Mouse (Mus musculus) embryonic facial prominence, embryonic 13.5 days (tissue): ENCODE measurements around the gene AI481877. TPM values are rescaled to one million over a fixed set of nuclear protein-coding genes. Genes with fewer than 3 reads are reported as not detected.

ENCODE experiments used
- ATAC-seq: fragments of 200-750 bp; cut with Nextera tagmentation; 2 replicates; pipeline ENCODE4 v1.8.0; 2017; ENCODE audit warnings: low read depth; ENCODE audit not compliant: insufficient number of reproducible peaks, insufficient read depth, low FRiP score, low TSS enrichment
- H3K27ac ChIP-seq: fragments of 300-500 bp; sonication (generic); 2 replicates; pipeline ENCODE4 v1.5.1; 2015; ENCODE audit warnings: moderate library complexity, mild to moderate bottlenecking, inconsistent platforms
- H3K27me3 ChIP-seq: fragments of 300-500 bp; sonication (generic); 2 replicates; pipeline ENCODE4 v1.6.1; 2015; ENCODE audit warnings: mild to moderate bottlenecking, inconsistent platforms
- H3K36me3 ChIP-seq: fragments of 300-500 bp; sonication (generic); 2 replicates; pipeline ENCODE4 v1.6.1; 2015; ENCODE audit warnings: mild to moderate bottlenecking, inconsistent platforms
- H3K4me1 ChIP-seq: fragments of 300-500 bp; sonication (generic); 2 replicates; pipeline ENCODE4 v1.6.1; 2015; ENCODE audit warnings: inconsistent platforms
- H3K4me2 ChIP-seq: fragments of 300-500 bp; sonication (generic); 2 replicates; pipeline ENCODE4 v1.6.1; 2015; ENCODE audit warnings: moderate library complexity, mild to moderate bottlenecking, inconsistent platforms
- H3K4me3 ChIP-seq: fragments of 300-500 bp; sonication (generic); 2 replicates; pipeline ENCODE4 v1.5.1; 2015; ENCODE audit warnings: mild to moderate bottlenecking, inconsistent platforms
- H3K9ac ChIP-seq: fragments of 300-500 bp; sonication (generic); 2 replicates; pipeline ENCODE4 v1.6.1; 2015; ENCODE audit warnings: mild to moderate bottlenecking, inconsistent platforms
- H3K9me3 ChIP-seq: fragments of 300-500 bp; sonication (generic); 2 replicates; pipeline ENCODE4 v1.6.1; 2016; ENCODE audit warnings: inconsistent platforms
- WGBS: fragments of 180-500 bp; shearing (Covaris S2); methylation state at CpG from one replicate; pipeline ENCODE4 v1.1.7; 2015; ENCODE audit warnings: mixed read lengths; 5-methylcytosine and 5-hydroxymethylcytosine counted together
- polyA plus RNA-seq: library from polyadenylated mRNA; unstranded; fragments of >200 nt; fragmentation: Nextera tagmentation; extraction: Ambion mirVana; gene quantifications from 2 replicates; pipeline ENCODE4 v1.2.1, GENCODE M21; 2015

AI481877 gene
- polyA plus RNA-seq, 1 experiment from 2014 or later: not detected

- no peaks in the 10 kb centered on the region for H3K36me3 ChIP-seq
- H3K4me1 ChIP-seq: no peaks in the 10 kb centered on the region
- H3K9me3 ChIP-seq: no peaks in the 10 kb centered on the region
- WGBS: 89% methylated on average over 2 of the region's 2 CpGs
- H3K9ac ChIP-seq: no peak overlapping the region
- H3K27ac ChIP-seq: no peak overlapping the region
- H3K4me3 ChIP-seq: no peak overlapping the region
- ATAC-seq: no peak
- no peaks in the 10 kb centered on the region for H3K27me3 ChIP-seq
- H3K4me2 ChIP-seq: no peak overlapping the region
These were observed 28.6 kb upstream of the AI481877 start for GRCm38 (mm10) chr4:59167251-59167847.

- no peak for ATAC-seq
- H3K4me3 ChIP-seq: no peak overlapping the region
- no peaks in the 10 kb centered on the region for H3K4me1 ChIP-seq
- H3K9me3 ChIP-seq: no peaks in the 10 kb centered on the region
- no peak overlapping the region for H3K4me2 ChIP-seq
- 80% methylated on average over 2 of the region's 2 CpGs for WGBS
- no peaks in the 10 kb centered on the region for H3K36me3 ChIP-seq
- H3K27ac ChIP-seq: no peak overlapping the region
- no peak overlapping the region for H3K9ac ChIP-seq
- H3K27me3 ChIP-seq: no peaks in the 10 kb centered on the region
These were observed 25.3 kb upstream of the AI481877 start for GRCm38 (mm10) chr4:59164034-59164433.

- Histone ChIP-seq H3K27me3 (no peaks in the 10 kb centered on the region), H3K27ac (no peak overlapping the region), H3K4me2 (no peak overlapping the region), H3K4me3 (no peak overlapping the region), H3K36me3 (no peaks in the 10 kb centered on the region), H3K9me3 (no peaks in the 10 kb centered on the region), H3K9ac (no peak overlapping the region), H3K4me1 (no peaks in the 10 kb centered on the region)
- WGBS: 49% methylated on average over 8 of the region's 8 CpGs
- no peak for ATAC-seq
These were observed 22.3 kb upstream of the AI481877 start for GRCm38 (mm10) chr4:59160959-59161670.

- no peaks in the 10 kb centered on the region for H3K4me1 ChIP-seq
- no peak overlapping the region for H3K9ac ChIP-seq
- 89% methylated on average over 5 of the region's 5 CpGs for WGBS
- H3K27me3 ChIP-seq: no peaks in the 10 kb centered on the region
- no peak overlapping the region for H3K27ac ChIP-seq
- H3K4me3 ChIP-seq: no peak overlapping the region
- ATAC-seq: no peak
- H3K4me2 ChIP-seq: no peak overlapping the region
- H3K9me3 ChIP-seq: no peaks in the 10 kb centered on the region
- H3K36me3 ChIP-seq: no peaks in the 10 kb centered on the region
These were observed 21.5 kb upstream of the AI481877 start for GRCm38 (mm10) chr4:59160289-59160688.

DNA sequence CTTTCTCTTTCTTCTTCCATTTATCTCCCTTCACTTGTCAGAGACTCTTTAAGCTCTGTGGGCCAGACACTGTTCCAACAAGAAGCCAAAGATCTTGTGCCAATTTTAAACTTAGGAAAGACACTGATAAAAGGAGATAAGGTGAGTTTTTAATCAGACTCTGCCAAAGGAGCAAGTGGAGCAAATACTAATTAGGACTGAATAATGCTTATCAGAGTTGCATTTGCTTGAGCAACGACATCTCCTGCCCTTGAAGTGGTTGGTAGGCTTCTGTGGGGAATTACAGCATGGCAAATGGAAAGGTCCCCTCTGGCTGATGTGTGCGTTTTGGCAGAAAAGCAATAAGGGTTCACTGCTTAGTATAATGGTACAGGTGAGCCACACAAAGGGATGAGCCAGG is 18.9 kb upstream of the AI481877 start:
- 0 out of 2 replicates have a peak, but pooled peaks cover 3% of the 10 kb centered on the region for H3K4me1 ChIP-seq
- no peak for ATAC-seq
- H3K27ac ChIP-seq: no peak overlapping the region
- H3K9me3 ChIP-seq: no peaks in the 10 kb centered on the region
- no peaks in the 10 kb centered on the region for H3K36me3 ChIP-seq
- H3K4me2 ChIP-seq: no peak overlapping the region
- H3K4me3 ChIP-seq: no peak overlapping the region
- WGBS: 54% methylated on average over 2 of the region's 2 CpGs
- no peaks in the 10 kb centered on the region for H3K27me3 ChIP-seq
- H3K9ac ChIP-seq: no peak overlapping the region

DNA sequence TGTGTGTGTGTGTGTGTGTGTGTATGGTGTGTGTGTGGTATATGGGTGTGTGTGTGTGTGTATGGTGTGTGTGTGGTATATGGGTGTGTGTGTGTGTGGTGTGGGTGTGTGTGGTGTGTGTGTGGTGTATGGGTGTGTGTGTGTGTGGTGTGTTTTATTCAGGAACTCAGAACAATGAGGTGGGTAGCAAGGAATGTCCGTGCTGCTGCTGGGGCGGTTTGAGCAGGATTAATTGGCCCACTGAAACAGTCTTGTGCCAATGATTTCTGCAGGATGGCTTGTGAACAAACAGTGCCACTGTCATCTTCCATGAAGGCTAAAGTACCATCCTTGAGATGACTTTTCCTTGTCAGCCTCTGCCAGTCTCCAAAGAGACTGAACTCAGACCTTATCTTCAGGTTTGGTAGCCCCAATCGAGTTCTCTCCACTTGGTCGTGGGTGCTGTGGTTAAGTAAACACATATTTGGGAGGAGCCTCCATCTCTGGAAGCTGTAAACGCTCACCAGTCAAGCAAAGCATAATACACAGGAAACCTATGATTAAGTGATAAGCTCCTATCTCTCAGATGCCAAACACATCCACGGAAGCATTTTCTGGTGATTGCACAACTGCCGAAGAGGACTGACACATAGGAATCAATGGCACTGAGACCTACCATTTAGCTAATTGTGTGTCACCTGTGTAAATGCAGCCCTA is 18.3 kb upstream of the AI481877 start:
- Histone ChIP-seq H3K9ac (no peak overlapping the region), H3K27ac (no peak overlapping the region), H3K27me3 (no peaks in the 10 kb centered on the region), H3K4me2 (no peak overlapping the region), H3K9me3 (no peaks in the 10 kb centered on the region), H3K36me3 (no peaks in the 10 kb centered on the region), H3K4me1 (0 out of 2 replicates have a peak, but pooled peaks cover 3% of the 10 kb centered on the region), H3K4me3 (no peak overlapping the region)
- no peak for ATAC-seq
- WGBS: 61% methylated on average over 7 of the region's 7 CpGs

GRCm38 (mm10) chr4:59151953-59152352 is 13.2 kb upstream of the AI481877 start:
- no peaks in the 10 kb centered on the region for H3K36me3 ChIP-seq
- H3K27ac ChIP-seq: no peak overlapping the region
- no peaks in the 10 kb centered on the region for H3K27me3 ChIP-seq
- ATAC-seq: no peak
- 75% methylated on average over 1 of the region's 1 CpGs for WGBS
- H3K9me3 ChIP-seq: no peaks in the 10 kb centered on the region
- 0 out of 2 replicates have a peak, but pooled peaks cover 3% of the 10 kb centered on the region for H3K4me1 ChIP-seq
- no peak overlapping the region for H3K4me2 ChIP-seq
- no peak overlapping the region for H3K4me3 ChIP-seq
- no peak overlapping the region for H3K9ac ChIP-seq

- no peaks in the 10 kb centered on the region for H3K36me3 ChIP-seq
- H3K4me3 ChIP-seq: no peak overlapping the region
- 53% methylated on average over 5 of the region's 5 CpGs for WGBS
- no peak overlapping the region for H3K27ac ChIP-seq
- H3K27me3 ChIP-seq: no peaks in the 10 kb centered on the region
- no peaks in the 10 kb centered on the region for H3K9me3 ChIP-seq
- no peak overlapping the region for H3K9ac ChIP-seq
- no peak for ATAC-seq
- 0 out of 2 replicates have a peak, but pooled peaks cover 3% of the 10 kb centered on the region for H3K4me1 ChIP-seq
- H3K4me2 ChIP-seq: no peak overlapping the region
These were observed 12.1 kb upstream of the AI481877 start for GRCm38 (mm10) chr4:59150907-59151306.

GRCm38 (mm10) chr4:59149043-59149442 is 10.3 kb upstream of the AI481877 start:
- Histone ChIP-seq H3K27me3 (no peaks in the 10 kb centered on the region), H3K9ac (no peak overlapping the region), H3K9me3 (no peaks in the 10 kb centered on the region), H3K4me2 (no peak overlapping the region), H3K4me1 (no peaks in the 10 kb centered on the region), H3K27ac (no peak overlapping the region), H3K4me3 (no peak overlapping the region), H3K36me3 (no peaks in the 10 kb centered on the region)
- ATAC-seq: no peak
- WGBS: 78% methylated on average over 5 of the region's 5 CpGs

DNA sequence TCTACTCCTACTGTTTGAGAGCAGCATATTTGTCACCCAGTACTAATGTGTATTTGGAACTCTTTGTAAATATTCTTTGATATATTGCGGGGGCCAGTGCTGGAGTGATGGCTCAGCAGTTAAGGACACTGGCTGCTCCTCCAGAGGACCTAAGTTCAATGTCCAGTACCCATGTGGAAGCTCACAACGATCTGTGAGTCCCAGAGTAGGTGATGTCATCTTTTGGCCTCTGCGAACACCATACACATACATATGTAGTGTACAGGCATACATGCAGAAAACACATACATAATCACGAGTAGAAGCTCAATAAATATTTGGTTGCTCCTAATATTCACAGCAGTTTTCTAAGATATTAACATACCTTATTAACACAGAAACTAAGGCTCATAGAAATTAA is 9.8 kb downstream of the AI481877 start:
- no peaks in the 10 kb centered on the region for H3K36me3 ChIP-seq
- H3K9me3 ChIP-seq: no peaks in the 10 kb centered on the region
- no peak overlapping the region for H3K27ac ChIP-seq
- H3K27me3 ChIP-seq: no peaks in the 10 kb centered on the region
- H3K9ac ChIP-seq: no peak overlapping the region
- no peak overlapping the region for H3K4me2 ChIP-seq
- no peak overlapping the region for H3K4me3 ChIP-seq
- ATAC-seq: no peak
- no peaks in the 10 kb centered on the region for H3K4me1 ChIP-seq
- 87% methylated on average over 4 of the region's 4 CpGs for WGBS

DNA sequence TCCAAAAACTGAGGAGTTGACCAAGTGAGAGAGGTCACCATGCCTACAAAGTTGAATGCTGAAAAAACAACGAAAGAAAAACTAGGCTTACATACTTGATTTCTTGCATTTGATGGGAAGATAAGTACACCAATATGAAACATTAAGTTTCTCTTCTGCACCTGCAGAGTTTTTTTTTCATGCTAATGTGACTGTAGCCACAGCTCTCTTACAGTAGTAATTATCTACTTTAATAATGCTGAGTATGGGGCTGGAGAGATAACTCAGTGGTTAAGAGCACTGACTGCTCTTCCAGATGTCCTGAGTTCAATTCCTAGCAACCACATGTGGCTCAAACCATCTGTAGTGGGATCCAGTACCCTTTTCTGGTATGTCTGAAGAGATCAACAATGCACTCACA is 13.7 kb downstream of the AI481877 start:
- ATAC-seq: no peak
- Histone ChIP-seq H3K9me3 (no peaks in the 10 kb centered on the region), H3K27ac (no peak overlapping the region), H3K4me2 (no peak overlapping the region), H3K36me3 (no peaks in the 10 kb centered on the region), H3K4me3 (no peak overlapping the region), H3K27me3 (no peaks in the 10 kb centered on the region), H3K4me1 (no peaks in the 10 kb centered on the region), H3K9ac (no peak overlapping the region)
- WGBS: 88% methylated on average over 1 of the region's 1 CpGs

GRCm38 (mm10) chr4:59123557-59123956 is 15.2 kb downstream of the AI481877 start:
- Histone ChIP-seq H3K9me3 (no peaks in the 10 kb centered on the region), H3K4me3 (no peak overlapping the region), H3K9ac (no peak overlapping the region), H3K27ac (no peak overlapping the region), H3K4me2 (no peak overlapping the region), H3K36me3 (no peaks in the 10 kb centered on the region), H3K4me1 (no peaks in the 10 kb centered on the region), H3K27me3 (no peaks in the 10 kb centered on the region)
- no peak for ATAC-seq
